Mouse (Mus musculus): ENCODE data around the gene Serpinb6c. TPM values are rescaled to one million over a fixed set of nuclear protein-coding genes. Genes with fewer than 3 reads are reported as not detected.

Gene Serpinb6c
- polyA plus RNA-seq, 1 experiment from 2014 or later, result 0.19 TPM

- H3K9me3 ChIP-seq, result no peaks in the 10 kb centered on the region
- no peak for ATAC-seq (ENCODE audit: low FRiP score)
- no peak overlapping the region for H3K4me2 ChIP-seq
- no peak overlapping the region for H3K9ac ChIP-seq
- H3K27ac ChIP-seq, result no peak overlapping the region
- WGBS, result 83% methylated on average over 2 of the region's 2 CpGs
- H3K4me3 ChIP-seq (replicated peaks), result no peak overlapping the region
- 0 out of 2 replicates have a peak, but pooled peaks cover 4% of the 10 kb centered on the region for H3K27me3 ChIP-seq
- no peaks in the 10 kb centered on the region for H3K4me1 ChIP-seq
- H3K36me3 ChIP-seq (replicated peaks), result no peaks in the 10 kb centered on the region
Measured at GRCm38 (mm10) chr13:33930281-33930680, 24.8 kb upstream of the Serpinb6c start.

GRCm38 (mm10) chr13:33921699-33922098, 16.2 kb upstream of the Serpinb6c start:
- H3K9me3 ChIP-seq, result no peaks in the 10 kb centered on the region

GRCm38 (mm10) chr13:33921041-33921440, 15.5 kb upstream of the Serpinb6c start:
- H3K36me3 ChIP-seq (replicated peaks), result peaks cover 4% of the 10 kb centered on the region; the same call in 1 of the 2 replicates
- H3K4me3 ChIP-seq (replicated peaks), result no peak overlapping the region
- WGBS, result 90% methylated on average over 6 of the region's 6 CpGs
- H3K9me3 ChIP-seq, result no peaks in the 10 kb centered on the region
- no peak overlapping the region for H3K4me2 ChIP-seq
- no peak overlapping the region for H3K27ac ChIP-seq
- no peaks in the 10 kb centered on the region for H3K27me3 ChIP-seq
- no peak for ATAC-seq (ENCODE audit: low FRiP score)
- no peak overlapping the region for H3K9ac ChIP-seq
- H3K4me1 ChIP-seq, result no peaks in the 10 kb centered on the region

More at GRCm38 (mm10) chr13:33921699-33922098, 16.2 kb upstream of the Serpinb6c start:
- Histone ChIP-seq H3K27ac (no peak overlapping the region), H3K4me2 (no peak overlapping the region), H3K4me1 (no peaks in the 10 kb centered on the region), H3K9ac (no peak overlapping the region), H3K4me3 (replicated peaks) (no peak overlapping the region), H3K36me3 (replicated peaks) (peaks cover 4% of the 10 kb centered on the region; the same call in 1 of the 2 replicates), H3K27me3 (no peaks in the 10 kb centered on the region)
- no peak for ATAC-seq (ENCODE audit: low FRiP score)
- 87% methylated on average over 5 of the region's 5 CpGs for WGBS

- 81% methylated on average over 3 of the region's 3 CpGs for WGBS
- no peak for ATAC-seq (ENCODE audit: low FRiP score)
- Histone ChIP-seq H3K27me3 (no peaks in the 10 kb centered on the region), H3K4me2 (no peak overlapping the region), H3K9me3 (no peaks in the 10 kb centered on the region), H3K9ac (no peak overlapping the region), H3K27ac (no peak overlapping the region), H3K4me3 (replicated peaks) (no peak overlapping the region), H3K36me3 (replicated peaks) (no peaks in the 10 kb centered on the region), H3K4me1 (no peaks in the 10 kb centered on the region)
Measured at GRCm38 (mm10) chr13:33906821-33907220, 1.3 kb upstream of the Serpinb6c start.

GRCm38 (mm10) chr13:33903290-33903689, 2.2 kb downstream of the Serpinb6c start:
- H3K27ac ChIP-seq, result no peak overlapping the region
- no peak overlapping the region for H3K4me2 ChIP-seq
- no peaks in the 10 kb centered on the region for H3K36me3 ChIP-seq (replicated peaks)
- H3K9me3 ChIP-seq, result no peaks in the 10 kb centered on the region
- H3K27me3 ChIP-seq, result no peaks in the 10 kb centered on the region
- 91% methylated on average over 2 of the region's 2 CpGs for WGBS
- no peaks in the 10 kb centered on the region for H3K4me1 ChIP-seq
- H3K9ac ChIP-seq, result no peak overlapping the region
- no peak for ATAC-seq (ENCODE audit: low FRiP score)
- no peak overlapping the region for H3K4me3 ChIP-seq (replicated peaks)

GRCm38 (mm10) chr13:33894207-33894606, 11.3 kb downstream of the Serpinb6c start:
- H3K27me3 ChIP-seq, result no peaks in the 10 kb centered on the region
- H3K36me3 ChIP-seq (replicated peaks), result no peaks in the 10 kb centered on the region
- no peak overlapping the region for H3K4me3 ChIP-seq (replicated peaks)
- no peak for ATAC-seq (ENCODE audit: low FRiP score)
- no peaks in the 10 kb centered on the region for H3K9me3 ChIP-seq
- 37% methylated on average over 2 of the region's 2 CpGs for WGBS
- no peak overlapping the region for H3K9ac ChIP-seq
- no peak overlapping the region for H3K27ac ChIP-seq
- no peak overlapping the region for H3K4me2 ChIP-seq
- H3K4me1 ChIP-seq, result no peaks in the 10 kb centered on the region

GRCm38 (mm10) chr13:33843308-33843707, 62.2 kb downstream of the Serpinb6c start, which contains the start of gene Serpinb6e:
TSS of gene Serpinb6e (minus strand) at chr13:33843408.
- Histone ChIP-seq H3K27me3 (no peaks in the 10 kb centered on the region), H3K4me3 (replicated peaks) (no peak within 1 kb of the TSS), H3K9me3 (no peaks in the 10 kb centered on the region), H3K9ac (no peak within 1 kb of the TSS), H3K27ac (no peak within 1 kb of the TSS), H3K4me2 (no peak within 1 kb of the TSS), H3K4me1 (no peaks in the 10 kb centered on the region), H3K36me3 (replicated peaks) (no peaks in the 10 kb centered on the region)
- 50% methylated on average over 1 of the region's 1 CpGs for WGBS
- ATAC-seq (ENCODE audit: low FRiP score), result no peak

GRCm38 (mm10) chr13:33830751-33831150, 74.8 kb downstream of the Serpinb6c start:
- Histone ChIP-seq H3K9me3 (0 out of 2 replicates have a peak, but pooled peaks cover 5% of the 10 kb centered on the region), H3K27me3 (no peaks in the 10 kb centered on the region), H3K4me1 (no peaks in the 10 kb centered on the region), H3K4me2 (no peak overlapping the region), H3K4me3 (replicated peaks) (no peak overlapping the region), H3K36me3 (replicated peaks) (no peaks in the 10 kb centered on the region), H3K27ac (no peak overlapping the region), H3K9ac (no peak overlapping the region)
- ATAC-seq (ENCODE audit: low FRiP score), result no peak
- 85% methylated on average over 2 of the region's 2 CpGs for WGBS

Other genes with a start within 250 kb of the Serpinb6c start
- gene Serpinb6d, start 244.3 kb downstream of the Serpinb6c start, polyA plus RNA-seq (2016; fragmentation: Nextera tagmentation; extraction: Ambion mirVana), result not detected in 2 replicates
- gene Serpinb6e, start 62.3 kb downstream of the Serpinb6c start, polyA plus RNA-seq (2016; fragmentation: Nextera tagmentation; extraction: Ambion mirVana), result not detected in 2 replicates
- 9.4 and 10.5 TPM in 2 replicates for gene Nqo2, start 59.0 kb upstream of the Serpinb6c start, polyA plus RNA-seq (2016; fragmentation: Nextera tagmentation; extraction: Ambion mirVana)
- 7.6 and 9.0 TPM in 2 replicates for gene Ripk1, start 96.7 kb upstream of the Serpinb6c start, polyA plus RNA-seq (2016; fragmentation: Nextera tagmentation; extraction: Ambion mirVana)
- 27.7 and 36.6 TPM in 2 replicates for gene Serpinb6a, start 97.1 kb upstream of the Serpinb6c start, polyA plus RNA-seq (2016; fragmentation: Nextera tagmentation; extraction: Ambion mirVana)
- gene Bphl, start 131.9 kb upstream of the Serpinb6c start, polyA plus RNA-seq (2016; fragmentation: Nextera tagmentation; extraction: Ambion mirVana), result 35.0 and 38.2 TPM in 2 replicates
- 397 and 403 TPM in 2 replicates for gene Tubb2a, start 172.3 kb upstream of the Serpinb6c start, polyA plus RNA-seq (2016; fragmentation: Nextera tagmentation; extraction: Ambion mirVana)
- gene Tubb2b, start 224.8 kb upstream of the Serpinb6c start, polyA plus RNA-seq (2016; fragmentation: Nextera tagmentation; extraction: Ambion mirVana), result 311 and 346 TPM in 2 replicates

Measured in forebrain, embryonic 12.5 days (tissue).